Mouse (Mus musculus): ENCODE measurements around the gene Cog5. TPM values are rescaled to one million over a fixed set of nuclear protein-coding genes. Genes with fewer than 3 reads are reported as not detected.
A peak's percentile ranks its signal among the peaks of the same experiment; 100 is the strongest.

The Cog5 gene
- polyA plus RNA-seq, 1 experiment from 2014 or later = 38.0 TPM

DNA sequence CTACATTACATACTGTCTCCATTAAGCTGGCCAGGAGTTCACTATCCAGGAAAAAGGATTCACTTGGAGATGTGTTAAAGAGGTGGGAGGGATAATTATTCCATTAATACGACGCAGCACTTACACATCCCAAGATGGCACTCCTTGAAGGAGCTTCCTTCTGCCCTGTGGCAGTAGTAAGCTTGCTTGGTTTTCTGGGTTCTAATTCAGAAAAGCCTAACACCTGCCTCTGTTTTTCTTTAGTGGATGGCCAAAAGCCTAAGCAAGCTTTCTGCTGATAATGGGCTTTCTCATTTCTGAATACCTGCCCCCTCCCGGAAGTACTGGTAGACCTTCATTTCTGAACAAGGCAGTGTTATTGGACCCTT lies 19.4 kb upstream of the Cog5 start:
- Histone ChIP-seq H3K9me3 (ENCODE audit: control insufficient read depth, low read length) (no peaks in the 10 kb centered on the region), H3K27ac (no peak overlapping the region), H3K27me3 (ENCODE audit: control insufficient read depth, insufficient read depth, low read length) (no peaks in the 10 kb centered on the region), H3K36me3 (replicated peaks; ENCODE audit: control insufficient read depth, insufficient read depth) (no peaks in the 10 kb centered on the region), H3K4me1 (replicated peaks; ENCODE audit: control insufficient read depth, insufficient read depth, low read length) (peaks cover 9% of the 10 kb centered on the region), H3K9ac (peak overlapping the region; percentile 79), H3K4me2 (replicated peaks) (peak overlapping the region; percentile 75), H3K4me3 (replicated peaks; ENCODE audit: low read length) (no peak overlapping the region)
- 71% methylated on average over 3 of the region's 3 CpGs for WGBS
- no peak for DNase-seq (ENCODE audit: low spot score)
- ATAC-seq (ENCODE audit: low FRiP score) = no peak; the same call in 1 of the 2 replicates

DNA sequence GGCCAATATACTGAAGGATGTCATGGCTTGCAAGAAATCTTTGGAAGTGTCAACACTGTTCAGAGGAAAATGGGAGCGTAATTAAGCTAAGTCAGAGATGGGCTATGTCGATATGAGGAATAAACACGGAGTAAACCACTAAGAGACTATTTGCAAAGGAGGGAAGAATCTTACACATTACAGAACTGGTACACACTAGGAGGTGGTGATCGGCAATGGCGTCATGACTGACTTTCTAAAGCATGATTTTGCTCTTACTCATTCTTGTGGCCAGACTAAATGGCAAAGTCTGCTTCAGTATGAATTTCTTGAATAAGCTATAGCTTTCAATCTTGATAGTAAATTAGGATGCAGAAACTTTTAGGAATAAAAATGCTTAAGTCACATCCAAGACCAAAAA lies 1.1 kb upstream of the Cog5 start:
- Histone ChIP-seq H3K4me1 (replicated peaks; ENCODE audit: control insufficient read depth, insufficient read depth, low read length) (peaks cover 9% of the 10 kb centered on the region), H3K4me3 (replicated peaks; ENCODE audit: low read length) (peak overlapping the region; percentile 94; the same call in 1 of the 2 replicates), H3K36me3 (replicated peaks; ENCODE audit: control insufficient read depth, insufficient read depth) (peaks cover 4% of the 10 kb centered on the region; the same call in 1 of the 2 replicates), H3K27ac (no peak overlapping the region), H3K4me2 (replicated peaks) (peak overlapping the region; percentile 81), H3K9me3 (ENCODE audit: control insufficient read depth, low read length) (no peaks in the 10 kb centered on the region), H3K9ac (peak overlapping the region; percentile 79), H3K27me3 (ENCODE audit: control insufficient read depth, insufficient read depth, low read length) (no peaks in the 10 kb centered on the region)
- DNase-seq (ENCODE audit: low spot score) = no peak
- WGBS = 83% methylated on average over 5 of the region's 5 CpGs
- ATAC-seq (ENCODE audit: low FRiP score) = no peak

DNA sequence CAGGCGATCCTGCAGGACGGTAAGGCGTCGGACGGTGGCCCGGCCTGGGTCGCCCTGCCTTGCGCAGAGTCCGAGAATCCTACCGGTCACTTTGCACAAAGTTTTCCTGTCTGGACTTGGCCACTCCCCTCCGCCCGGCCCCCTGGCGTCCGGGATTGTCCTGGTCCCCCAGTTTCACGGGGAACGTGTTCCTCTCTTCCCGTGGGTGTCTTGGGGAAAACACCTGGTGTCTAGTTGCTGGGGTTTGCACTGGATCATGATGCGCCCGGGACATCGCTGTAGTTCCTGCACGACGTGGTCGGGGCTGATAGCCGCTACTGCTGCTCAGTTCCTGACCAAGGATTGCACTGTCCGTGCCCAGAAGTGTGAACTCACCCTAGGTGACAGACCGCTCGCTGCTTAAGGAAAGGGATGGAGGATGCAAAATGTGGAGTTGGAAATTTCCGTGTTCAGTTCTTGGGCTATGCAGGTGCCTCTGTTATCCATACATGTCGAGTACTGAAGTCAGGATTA lies 352 bp downstream of the Cog5 start:
- Histone ChIP-seq H3K27me3 (ENCODE audit: control insufficient read depth, insufficient read depth, low read length) (no peaks in the 10 kb centered on the region), H3K9ac (peak overlapping the region; percentile 79), H3K4me3 (replicated peaks; ENCODE audit: low read length) (peak overlapping the region; percentile 94), H3K4me2 (replicated peaks) (peak overlapping the region; percentile 81), H3K4me1 (replicated peaks; ENCODE audit: control insufficient read depth, insufficient read depth, low read length) (peaks cover 9% of the 10 kb centered on the region), H3K27ac (peak overlapping the region; percentile 80), H3K36me3 (replicated peaks; ENCODE audit: control insufficient read depth, insufficient read depth) (no peaks in the 10 kb centered on the region), H3K9me3 (ENCODE audit: control insufficient read depth, low read length) (no peaks in the 10 kb centered on the region)
- under 1% methylated on average over 29 of the region's 29 CpGs for WGBS
- ATAC-seq (ENCODE audit: low FRiP score) (peak; percentile 67; the same call in 1 of the 2 replicates), DNase-seq (ENCODE audit: low spot score) (no peak)

DNA sequence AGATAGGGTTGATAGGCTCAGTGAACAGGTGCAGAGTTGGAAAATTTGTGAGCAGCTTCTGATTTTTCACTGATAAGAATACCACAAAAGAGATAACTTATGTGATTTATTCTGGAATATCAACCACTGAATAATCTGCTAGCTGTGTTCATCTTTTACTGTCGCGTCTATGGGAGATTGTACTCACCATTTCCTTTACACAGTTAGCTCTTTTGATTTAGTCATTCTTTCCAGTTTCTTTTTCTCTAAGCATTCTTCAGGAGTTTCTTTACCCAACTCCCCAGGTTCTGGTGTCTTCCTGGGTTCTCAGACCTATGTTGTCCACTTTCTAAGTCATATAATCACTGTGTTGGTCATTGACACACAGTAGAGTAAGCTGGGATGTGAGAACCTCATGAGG lies 2.2 kb downstream of the Cog5 start:
- no peaks in the 10 kb centered on the region for H3K27me3 ChIP-seq (ENCODE audit: control insufficient read depth, insufficient read depth, low read length)
- H3K36me3 ChIP-seq (replicated peaks; ENCODE audit: control insufficient read depth, insufficient read depth) = no peaks in the 10 kb centered on the region
- DNase-seq (ENCODE audit: low spot score) = no peak
- H3K4me2 ChIP-seq (replicated peaks) = no peak overlapping the region
- WGBS = 97% methylated on average over 2 of the region's 2 CpGs
- ATAC-seq (ENCODE audit: low FRiP score) = no peak
- H3K4me3 ChIP-seq (replicated peaks; ENCODE audit: low read length) = no peak overlapping the region
- no peak overlapping the region for H3K27ac ChIP-seq
- no peaks in the 10 kb centered on the region for H3K9me3 ChIP-seq (ENCODE audit: control insufficient read depth, low read length)
- peaks cover 9% of the 10 kb centered on the region for H3K4me1 ChIP-seq (replicated peaks; ENCODE audit: control insufficient read depth, insufficient read depth, low read length)
- H3K9ac ChIP-seq = no peak overlapping the region

DNA sequence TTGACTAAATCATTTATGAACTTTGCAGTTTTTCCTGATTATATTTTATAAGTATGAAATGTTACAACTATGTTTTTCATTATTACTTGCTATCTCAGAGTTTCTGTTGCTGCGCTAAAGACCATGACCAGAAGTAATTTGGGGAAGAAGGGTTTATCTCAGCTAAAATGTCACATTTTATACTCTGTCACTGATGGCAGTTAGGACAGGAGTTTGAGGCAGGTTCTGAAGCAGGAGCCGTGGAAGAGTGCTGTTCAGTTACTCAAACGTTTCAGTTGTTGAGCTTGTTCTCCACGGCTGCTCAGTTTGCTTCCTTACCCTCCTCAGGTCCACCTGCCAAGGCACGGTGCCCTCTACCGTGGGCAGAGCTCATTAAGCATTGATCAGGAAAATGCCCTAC lies 11.3 kb downstream of the Cog5 start:
- WGBS = 80% methylated on average over 6 of the region's 6 CpGs
- Histone ChIP-seq H3K36me3 (replicated peaks; ENCODE audit: control insufficient read depth, insufficient read depth) (peaks cover 42% of the 10 kb centered on the region), H3K9ac (no peak overlapping the region), H3K4me2 (replicated peaks) (no peak overlapping the region), H3K27ac (no peak overlapping the region), H3K9me3 (ENCODE audit: control insufficient read depth, low read length) (no peaks in the 10 kb centered on the region), H3K4me3 (replicated peaks; ENCODE audit: low read length) (no peak overlapping the region), H3K27me3 (ENCODE audit: control insufficient read depth, insufficient read depth, low read length) (no peaks in the 10 kb centered on the region), H3K4me1 (replicated peaks; ENCODE audit: control insufficient read depth, insufficient read depth, low read length) (no peaks in the 10 kb centered on the region)
- DNase-seq (ENCODE audit: low spot score) (no peak), ATAC-seq (ENCODE audit: low FRiP score) (no peak)

DNA sequence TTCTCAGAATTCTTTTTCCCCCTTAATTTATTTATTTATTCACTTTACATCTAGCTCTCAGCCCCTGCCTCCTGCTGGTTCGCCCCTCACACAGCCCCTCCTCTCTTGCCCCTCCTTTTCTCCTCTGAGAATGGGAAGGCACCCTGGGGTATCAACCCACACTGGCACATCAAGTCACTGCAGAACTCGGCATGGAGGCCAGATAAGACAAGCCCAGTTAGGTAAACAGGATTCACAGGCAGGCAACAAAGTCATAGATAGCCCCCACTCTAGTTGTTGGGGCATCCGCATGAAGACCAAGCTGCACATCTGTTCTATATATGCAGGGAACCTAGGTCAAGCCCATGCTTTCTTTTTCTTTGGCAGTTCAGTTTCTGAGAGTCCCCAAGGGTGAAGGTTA lies 12.5 kb downstream of the Cog5 start:
- Histone ChIP-seq H3K4me1 (replicated peaks; ENCODE audit: control insufficient read depth, insufficient read depth, low read length) (no peaks in the 10 kb centered on the region), H3K9me3 (ENCODE audit: control insufficient read depth, low read length) (no peaks in the 10 kb centered on the region), H3K36me3 (replicated peaks; ENCODE audit: control insufficient read depth, insufficient read depth) (peaks cover 49% of the 10 kb centered on the region), H3K27me3 (ENCODE audit: control insufficient read depth, insufficient read depth, low read length) (no peaks in the 10 kb centered on the region), H3K27ac (no peak overlapping the region), H3K9ac (no peak overlapping the region), H3K4me2 (replicated peaks) (no peak overlapping the region), H3K4me3 (replicated peaks; ENCODE audit: low read length) (no peak overlapping the region)
- WGBS = 56% methylated on average over 3 of the region's 3 CpGs
- DNase-seq (ENCODE audit: low spot score) (no peak), ATAC-seq (ENCODE audit: low FRiP score) (no peak)

DNA sequence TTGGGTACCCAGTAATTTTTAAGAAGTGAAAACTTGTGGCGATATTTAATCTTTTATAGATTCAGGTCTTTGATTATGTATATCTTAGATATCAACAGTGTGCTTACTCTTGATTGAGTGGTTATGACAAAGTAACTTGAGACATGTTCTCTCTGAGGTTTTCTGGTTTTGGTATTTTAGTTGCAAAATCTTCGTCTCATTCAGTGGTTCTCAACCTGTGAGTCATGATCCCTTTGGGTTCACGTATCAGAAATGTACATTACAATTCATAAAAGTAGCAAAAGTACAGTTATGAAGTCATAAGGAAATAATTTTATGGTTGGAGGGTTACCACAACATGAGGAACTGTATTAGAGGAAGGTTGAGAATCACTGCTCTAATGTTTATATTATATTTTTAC lies 32.0 kb downstream of the Cog5 start:
- 99% methylated on average over 3 of the region's 3 CpGs for WGBS

DNA sequence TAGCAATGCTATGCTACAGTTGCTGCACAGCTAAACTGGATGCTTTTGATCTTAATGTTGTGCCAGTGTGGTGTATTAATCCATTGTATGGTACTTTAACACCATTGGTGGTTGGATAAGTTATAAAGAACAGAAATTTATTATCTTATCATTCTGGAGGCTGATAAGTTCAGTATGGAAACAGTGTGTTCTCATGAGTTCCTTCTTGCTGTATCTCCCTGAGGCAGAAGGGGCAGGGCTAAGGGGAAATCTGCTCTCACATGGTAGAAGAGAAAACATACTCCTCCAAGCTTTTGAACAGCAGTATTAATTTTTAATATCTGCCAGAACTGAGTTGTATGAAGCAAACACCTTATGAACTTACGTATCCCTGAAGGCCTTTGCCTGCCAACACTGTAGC lies 38.6 kb downstream of the Cog5 start:
- Histone ChIP-seq H3K27ac (no peak overlapping the region), H3K9ac (no peak overlapping the region), H3K36me3 (replicated peaks; ENCODE audit: control insufficient read depth, insufficient read depth) (no peaks in the 10 kb centered on the region), H3K4me1 (replicated peaks; ENCODE audit: control insufficient read depth, insufficient read depth, low read length) (no peaks in the 10 kb centered on the region), H3K27me3 (ENCODE audit: control insufficient read depth, insufficient read depth, low read length) (no peaks in the 10 kb centered on the region), H3K4me3 (replicated peaks; ENCODE audit: low read length) (no peak overlapping the region), H3K4me2 (replicated peaks) (no peak overlapping the region), H3K9me3 (ENCODE audit: control insufficient read depth, low read length) (peaks cover 5% of the 10 kb centered on the region)
- DNase-seq (ENCODE audit: low spot score) = no peak
- ATAC-seq (ENCODE audit: low FRiP score) = no peak
- 95% methylated on average over 1 of the region's 1 CpGs for WGBS

More for the DNA sequence above, 32.0 kb downstream of the Cog5 start:
- Histone ChIP-seq H3K27ac (no peak overlapping the region), H3K36me3 (replicated peaks; ENCODE audit: control insufficient read depth, insufficient read depth) (0 out of 2 replicates have a peak, but pooled peaks cover 3% of the 10 kb centered on the region), H3K4me1 (replicated peaks; ENCODE audit: control insufficient read depth, insufficient read depth, low read length) (no peaks in the 10 kb centered on the region), H3K4me2 (replicated peaks) (no peak overlapping the region), H3K9me3 (ENCODE audit: control insufficient read depth, low read length) (no peaks in the 10 kb centered on the region), H3K27me3 (ENCODE audit: control insufficient read depth, insufficient read depth, low read length) (no peaks in the 10 kb centered on the region), H3K9ac (no peak overlapping the region), H3K4me3 (replicated peaks; ENCODE audit: low read length) (no peak overlapping the region)
- ATAC-seq (ENCODE audit: low FRiP score) (no peak), DNase-seq (ENCODE audit: low spot score) (no peak)

DNA sequence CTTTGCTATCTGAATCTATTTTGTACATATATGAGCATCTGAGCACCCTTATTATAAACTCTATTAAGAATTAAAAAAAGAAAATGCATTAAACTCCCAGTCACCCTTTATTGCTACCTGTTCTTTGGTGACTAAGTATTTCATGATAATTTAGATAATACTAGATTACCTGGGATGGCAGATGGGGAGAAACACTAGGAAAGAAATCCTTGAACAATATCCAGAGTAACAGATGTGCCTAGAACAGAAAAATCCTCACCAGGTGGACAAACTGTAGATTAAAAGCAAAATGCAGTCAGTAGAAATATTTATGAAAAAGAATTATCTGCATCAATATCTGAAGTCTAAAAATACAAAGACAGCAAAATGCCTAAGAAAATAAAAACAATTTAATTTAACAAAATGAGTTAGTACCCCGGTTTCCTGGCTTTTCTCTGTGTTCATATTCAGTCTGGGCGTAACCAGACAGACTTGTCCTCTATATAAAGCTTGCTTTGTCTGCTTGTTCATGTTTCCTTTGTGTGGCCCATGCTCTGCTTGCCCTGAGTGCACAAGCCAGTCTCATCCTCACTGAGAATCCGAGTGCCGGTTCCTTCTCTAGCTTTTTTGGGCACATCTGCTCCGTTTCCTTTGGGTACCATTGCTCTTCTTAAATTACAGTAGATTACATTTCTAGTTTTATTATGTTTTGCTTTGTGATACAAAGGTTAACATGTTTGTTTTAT lies 46.1 kb downstream of the Cog5 start:
- H3K4me2 ChIP-seq (replicated peaks) = no peak overlapping the region
- H3K4me1 ChIP-seq (replicated peaks; ENCODE audit: control insufficient read depth, insufficient read depth, low read length) = no peaks in the 10 kb centered on the region
- no peaks in the 10 kb centered on the region for H3K27me3 ChIP-seq (ENCODE audit: control insufficient read depth, insufficient read depth, low read length)
- H3K9me3 ChIP-seq (ENCODE audit: control insufficient read depth, low read length) = peaks cover 5% of the 10 kb centered on the region
- DNase-seq (ENCODE audit: low spot score) = no peak
- H3K4me3 ChIP-seq (replicated peaks; ENCODE audit: low read length) = no peak overlapping the region
- 0 out of 2 replicates have a peak overlapping the region, but pooled peaks have one; percentile 14 for H3K27ac ChIP-seq
- WGBS = 36% methylated on average over 5 of the region's 5 CpGs
- ATAC-seq (ENCODE audit: low FRiP score) = no peak
- no peaks in the 10 kb centered on the region for H3K36me3 ChIP-seq (replicated peaks; ENCODE audit: control insufficient read depth, insufficient read depth)
- H3K9ac ChIP-seq = no peak overlapping the region

Data from hindbrain, embryonic 14.5 days (tissue).